Mouse (Mus musculus): Measurements from ENCODE around the gene Itpr1. TPM values are rescaled to one million over a fixed set of nuclear protein-coding genes. Genes with fewer than 3 reads are reported as not detected.

Itpr1 gene
- polyA plus RNA-seq, 1 experiment from 2014 or later, result 5.0 TPM

GRCm38 (mm10) chr6:108192632-108193031 lies 20.3 kb upstream of the Itpr1 start:
- H3K36me3 ChIP-seq, result no peaks in the 10 kb centered on the region
- H3K4me2 ChIP-seq, result no peak overlapping the region
- H3K27me3 ChIP-seq, result no peaks in the 10 kb centered on the region
- H3K9me3 ChIP-seq, result no peaks in the 10 kb centered on the region
- WGBS, result 51% methylated on average over 4 of the region's 4 CpGs
- no peak for ATAC-seq (ENCODE audit: low FRiP score, low read depth)
- no peak overlapping the region for H3K27ac ChIP-seq (replicated peaks)
- no peak overlapping the region for H3K9ac ChIP-seq
- H3K4me1 ChIP-seq (replicated peaks), result no peaks in the 10 kb centered on the region
- no peak overlapping the region for H3K4me3 ChIP-seq

- ATAC-seq (ENCODE audit: low FRiP score, low read depth), result no peak
- H3K4me1 ChIP-seq (replicated peaks), result no peaks in the 10 kb centered on the region
Observed at GRCm38 (mm10) chr6:108196665-108197064, 16.2 kb upstream of the Itpr1 start.

GRCm38 (mm10) chr6:108197117-108197516 lies 15.8 kb upstream of the Itpr1 start:
- Histone ChIP-seq H3K4me3 (no peak overlapping the region), H3K27ac (replicated peaks) (no peak overlapping the region), H3K4me2 (no peak overlapping the region), H3K9me3 (no peaks in the 10 kb centered on the region), H3K4me1 (replicated peaks) (no peaks in the 10 kb centered on the region), H3K27me3 (no peaks in the 10 kb centered on the region), H3K36me3 (no peaks in the 10 kb centered on the region), H3K9ac (no peak overlapping the region)
- 78% methylated on average over 4 of the region's 4 CpGs for WGBS
- no peak for ATAC-seq (ENCODE audit: low FRiP score, low read depth)

More at GRCm38 (mm10) chr6:108196665-108197064, 16.2 kb upstream of the Itpr1 start:
- H3K36me3 ChIP-seq, result no peaks in the 10 kb centered on the region
- H3K27ac ChIP-seq (replicated peaks), result no peak overlapping the region
- H3K9ac ChIP-seq, result no peak overlapping the region
- H3K4me3 ChIP-seq, result no peak overlapping the region
- no peaks in the 10 kb centered on the region for H3K27me3 ChIP-seq
- H3K9me3 ChIP-seq, result no peaks in the 10 kb centered on the region
- 89% methylated on average over 7 of the region's 7 CpGs for WGBS
- H3K4me2 ChIP-seq, result no peak overlapping the region

GRCm38 (mm10) chr6:108198286-108198685 lies 14.6 kb upstream of the Itpr1 start:
- ATAC-seq (ENCODE audit: low FRiP score, low read depth), result no peak
- Histone ChIP-seq H3K9me3 (no peaks in the 10 kb centered on the region), H3K27me3 (no peaks in the 10 kb centered on the region), H3K4me3 (no peak overlapping the region), H3K4me1 (replicated peaks) (no peaks in the 10 kb centered on the region), H3K4me2 (no peak overlapping the region), H3K36me3 (no peaks in the 10 kb centered on the region), H3K9ac (no peak overlapping the region), H3K27ac (replicated peaks) (no peak overlapping the region)
- 90% methylated on average over 7 of the region's 7 CpGs for WGBS

GRCm38 (mm10) chr6:108204322-108204721 lies 8.6 kb upstream of the Itpr1 start:
- H3K27me3 ChIP-seq, result no peaks in the 10 kb centered on the region
- no peak overlapping the region for H3K9ac ChIP-seq
- no peak overlapping the region for H3K4me2 ChIP-seq
- no peaks in the 10 kb centered on the region for H3K36me3 ChIP-seq
- no peak for ATAC-seq (ENCODE audit: low FRiP score, low read depth)
- no peak overlapping the region for H3K27ac ChIP-seq (replicated peaks)
- no peak overlapping the region for H3K4me3 ChIP-seq
- WGBS, result 98% methylated on average over 2 of the region's 2 CpGs
- H3K4me1 ChIP-seq (replicated peaks), result no peaks in the 10 kb centered on the region
- H3K9me3 ChIP-seq, result no peaks in the 10 kb centered on the region

GRCm38 (mm10) chr6:108206145-108206544 lies 6.8 kb upstream of the Itpr1 start:
- 77% methylated on average over 4 of the region's 4 CpGs for WGBS
- Histone ChIP-seq H3K36me3 (no peaks in the 10 kb centered on the region), H3K27ac (replicated peaks) (no peak overlapping the region), H3K4me1 (replicated peaks) (no peaks in the 10 kb centered on the region), H3K27me3 (no peaks in the 10 kb centered on the region), H3K9ac (no peak overlapping the region), H3K9me3 (no peaks in the 10 kb centered on the region), H3K4me2 (no peak overlapping the region), H3K4me3 (no peak overlapping the region)
- no peak for ATAC-seq (ENCODE audit: low FRiP score, low read depth)

DNA sequence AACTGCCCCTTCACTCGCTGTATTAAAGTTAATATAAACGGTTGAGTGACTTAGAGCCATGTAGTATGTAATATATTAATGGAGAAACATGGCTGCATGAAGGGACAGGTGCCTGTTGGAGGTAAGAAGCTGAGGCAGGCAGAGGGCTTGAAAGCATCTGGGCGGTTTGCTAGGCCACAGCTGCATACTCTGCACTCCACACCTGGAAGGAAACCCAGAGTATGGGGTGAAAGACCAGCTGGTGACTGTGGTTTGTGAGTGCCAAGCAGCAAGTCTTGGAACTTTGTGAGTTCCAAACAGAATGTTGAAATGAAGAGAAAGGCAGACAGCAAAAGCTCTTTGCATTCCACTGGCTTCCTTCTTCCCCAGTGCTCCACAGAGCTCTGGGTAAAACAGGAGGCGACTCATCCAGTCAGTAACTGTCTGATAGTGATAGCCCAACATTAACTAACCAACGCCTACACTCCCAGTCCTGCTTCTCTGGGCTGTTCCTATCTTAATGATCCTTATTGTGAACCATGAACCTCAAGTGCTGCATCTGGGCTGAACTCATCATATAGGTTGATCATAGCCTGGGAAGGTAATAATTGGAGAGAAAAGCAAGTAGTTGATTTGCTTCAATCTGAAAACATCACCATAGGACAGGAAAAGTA lies 5.9 kb upstream of the Itpr1 start:
- H3K4me2 ChIP-seq, result no peak overlapping the region
- no peaks in the 10 kb centered on the region for H3K9me3 ChIP-seq
- peaks cover 6% of the 10 kb centered on the region for H3K4me1 ChIP-seq (replicated peaks)
- no peaks in the 10 kb centered on the region for H3K27me3 ChIP-seq
- no peak overlapping the region for H3K4me3 ChIP-seq
- H3K9ac ChIP-seq, result no peak overlapping the region
- no peak overlapping the region for H3K27ac ChIP-seq (replicated peaks)
- whole genome bisulfite sequencing, result 86% methylated on average over 5 of the region's 5 CpGs
- ATAC-seq (ENCODE audit: low FRiP score, low read depth), result no peak
- no peaks in the 10 kb centered on the region for H3K36me3 ChIP-seq

DNA sequence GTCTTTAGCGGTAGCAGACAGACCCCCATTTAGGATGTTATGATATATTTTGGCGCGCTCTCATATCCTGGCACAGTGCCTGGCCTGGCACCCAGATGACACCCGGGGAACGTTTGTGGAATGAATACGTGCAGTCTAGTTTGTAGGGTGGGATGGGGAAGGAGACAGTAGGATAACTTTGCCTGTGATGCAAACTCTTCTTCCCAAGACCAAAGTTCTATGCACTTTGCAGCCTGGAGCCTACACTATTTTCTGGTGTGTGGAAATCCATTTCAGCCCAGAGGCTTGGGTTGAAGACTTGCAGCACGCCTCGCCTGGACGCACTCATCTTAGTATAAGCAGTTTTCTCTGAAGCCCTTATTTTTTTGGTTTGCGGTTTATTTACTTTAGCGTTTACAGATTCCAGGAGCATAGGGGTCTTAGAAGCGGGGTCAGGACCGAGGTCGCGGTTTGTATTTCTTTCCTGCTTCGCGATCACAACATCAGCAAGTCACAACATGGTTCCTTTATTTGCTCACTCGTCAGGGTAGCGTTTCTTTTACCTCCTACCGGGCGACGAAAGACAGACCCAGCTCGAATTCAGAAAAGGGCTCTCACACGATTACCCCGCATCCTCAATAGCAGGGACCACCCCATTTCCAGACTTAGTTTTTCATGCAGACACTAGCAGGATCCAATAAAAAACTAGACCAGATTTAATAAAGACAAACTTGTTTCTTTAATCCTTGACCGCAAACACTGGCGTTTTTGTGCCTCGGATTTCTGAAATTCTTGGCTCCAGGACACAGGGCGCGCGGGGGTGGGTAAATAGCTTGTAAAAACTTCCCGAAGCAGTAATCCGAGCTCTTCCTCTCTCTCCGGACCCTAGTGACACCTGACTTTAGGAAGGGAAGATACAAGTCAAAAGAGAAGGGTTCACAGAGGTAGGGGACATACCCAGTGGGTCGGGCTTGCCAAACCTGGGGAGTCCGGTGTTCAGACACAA lies 708 bp upstream of the Itpr1 start:
- Histone ChIP-seq H3K27ac (replicated peaks) (0 out of 2 replicates have a peak overlapping the region, but pooled peaks have one; percentile 25), H3K9ac (peak overlapping the region; percentile 47), H3K36me3 (no peaks in the 10 kb centered on the region), H3K4me1 (replicated peaks) (peaks cover 21% of the 10 kb centered on the region), H3K4me2 (peak overlapping the region; percentile 90), H3K4me3 (peak overlapping the region; percentile 65), H3K9me3 (no peaks in the 10 kb centered on the region), H3K27me3 (no peaks in the 10 kb centered on the region)
- 6% methylated on average over 36 of the region's 36 CpGs for WGBS
- no peak for ATAC-seq (ENCODE audit: low FRiP score, low read depth)

GRCm38 (mm10) chr6:108213481-108214293 lies 791 bp downstream of the Itpr1 start:
- under 1% methylated on average over 29 of the region's 29 CpGs for WGBS
- Histone ChIP-seq H3K27me3 (no peaks in the 10 kb centered on the region), H3K4me2 (peak overlapping the region; percentile 90), H3K9me3 (no peaks in the 10 kb centered on the region), H3K4me1 (replicated peaks) (peaks cover 21% of the 10 kb centered on the region), H3K36me3 (no peaks in the 10 kb centered on the region), H3K4me3 (peak overlapping the region; percentile 65), H3K27ac (replicated peaks) (no peak overlapping the region), H3K9ac (peak overlapping the region; percentile 49)
- ATAC-seq (ENCODE audit: low FRiP score, low read depth), result no peak

GRCm38 (mm10) chr6:108214294-108214925 lies 1.5 kb downstream of the Itpr1 start:
- H3K36me3 ChIP-seq, result no peaks in the 10 kb centered on the region
- no peak for ATAC-seq (ENCODE audit: low FRiP score, low read depth)
- H3K27me3 ChIP-seq, result no peaks in the 10 kb centered on the region
- WGBS, result 12% methylated on average over 10 of the region's 10 CpGs
- H3K9me3 ChIP-seq, result no peaks in the 10 kb centered on the region
- no peak overlapping the region for H3K27ac ChIP-seq (replicated peaks)
- H3K9ac ChIP-seq, result no peak overlapping the region
- peak overlapping the region; percentile 65 for H3K4me3 ChIP-seq
- H3K4me2 ChIP-seq, result peak overlapping the region; percentile 90
- H3K4me1 ChIP-seq (replicated peaks), result peaks cover 21% of the 10 kb centered on the region

DNA sequence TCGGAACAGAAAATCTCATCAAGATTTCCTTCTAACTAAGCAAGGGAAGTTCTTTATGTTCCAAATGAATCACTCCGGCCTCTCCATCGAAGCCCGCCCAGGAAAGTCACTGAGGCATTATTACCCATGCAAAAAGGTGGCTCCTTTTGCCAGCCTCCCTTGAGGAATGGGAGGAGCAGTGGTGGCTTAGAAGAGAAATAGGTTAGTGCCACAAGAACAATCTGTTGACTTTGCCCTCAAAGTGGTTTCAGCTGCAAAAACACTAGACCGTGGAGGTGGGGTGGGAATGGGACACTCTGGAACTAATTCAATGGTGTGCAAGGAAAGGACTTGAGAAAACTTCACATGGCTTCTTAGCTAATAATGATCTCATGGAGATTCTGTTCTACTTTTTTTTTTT lies 3.2 kb downstream of the Itpr1 start:
- Histone ChIP-seq H3K4me2 (no peak overlapping the region), H3K9me3 (no peaks in the 10 kb centered on the region), H3K27ac (replicated peaks) (no peak overlapping the region), H3K4me3 (no peak overlapping the region), H3K27me3 (no peaks in the 10 kb centered on the region), H3K36me3 (no peaks in the 10 kb centered on the region), H3K4me1 (replicated peaks) (peaks cover 21% of the 10 kb centered on the region), H3K9ac (no peak overlapping the region)
- WGBS, result 81% methylated on average over 5 of the region's 5 CpGs
- no peak for ATAC-seq (ENCODE audit: low FRiP score, low read depth)
